Mouse (Mus musculus) ES-E14 (cell line): ENCODE results near the gene Polr2j.

Source experiments
- ZC3H11A ChIP-seq: IDR thresholded peaks from 2 replicates; pipeline ENCODE4 v1.6.1; 2012; ENCODE audit warnings: low read depth, mild to moderate bottlenecking, inconsistent platforms, low read length, borderline replicate concordance
- ZNF384 ChIP-seq: IDR thresholded peaks from 2 replicates; pipeline ENCODE4 v1.6.1; 2012; ENCODE audit warnings: low read depth, low read length, inconsistent platforms

DNA sequence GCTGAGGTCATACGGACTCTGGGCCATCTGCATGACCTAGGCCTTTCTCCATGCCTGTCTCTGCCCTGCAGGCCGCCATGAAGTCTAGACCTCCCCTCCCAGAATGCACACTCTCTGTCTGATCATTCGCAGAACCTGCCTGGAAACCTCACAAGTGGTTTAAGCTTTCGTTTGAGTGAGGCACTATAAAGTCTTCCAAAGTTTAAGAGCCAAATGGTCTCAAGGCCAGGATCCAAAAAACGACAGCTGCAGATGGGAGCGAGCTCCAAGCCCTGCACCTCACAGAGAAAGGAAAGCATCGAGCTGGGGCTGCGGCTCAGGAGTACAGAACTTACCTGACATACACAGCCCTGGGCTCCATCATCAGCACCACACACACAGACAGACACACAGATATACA is 35.9 kb downstream of the Polr2j start:
- TF ChIP-seq ZC3H11A (no peak), ZNF384 (no peak)
